Mouse (Mus musculus): ENCODE measurements around the gene Mettl11b. TPM values are rescaled to one million over a fixed set of nuclear protein-coding genes. Genes with fewer than 3 reads are reported as not detected.

Gene Mettl11b
- total and polyA plus RNA-seq, 3 experiments: 0.53 to 3.4 (median 2.3) TPM

- no peaks in the 10 kb centered on the region for H3K4me1 ChIP-seq (ENCODE audit: control insufficient read depth, insufficient read depth, low read length)
- WGBS: 75% methylated on average over 3 of the region's 3 CpGs
- TF ChIP-seq POLR2A (IDR thresholded peaks at IDR 0.05; ENCODE audit: insufficient read depth, low read depth, low read length) (no peak), CTCF (IDR thresholded peaks at IDR 0.05) (no peak), EP300 (IDR thresholded peaks at IDR 0.05; ENCODE audit: insufficient read depth, low read depth, low read length) (no peak)
- peaks cover 2% of the 10 kb centered on the region; the same call in 1 of the 2 replicates for H3K27me3 ChIP-seq (ENCODE audit: control insufficient read depth, insufficient read depth, low read length)
- intact Hi-C loops (cut with DNase I): no loop called here
- no peak overlapping the region for H3K4me3 ChIP-seq
- H3K79me2 ChIP-seq (replicated peaks; ENCODE audit: control insufficient read depth, insufficient read depth, low read length): peaks cover 1% of the 10 kb centered on the region; the same call in 1 of the 2 replicates
- no peak overlapping the region for H3K9ac ChIP-seq (ENCODE audit: low read depth, low read length)
- DNase-seq: no peak
- no peaks in the 10 kb centered on the region for H3K36me3 ChIP-seq (ENCODE audit: control insufficient read depth, insufficient read depth, low read length)
- no peak overlapping the region for H3K27ac ChIP-seq
These were observed 42.9 kb downstream of the Mettl11b start for GRCm38 (mm10) chr1:163682127-163682526.

- H3K36me3 ChIP-seq (ENCODE audit: control insufficient read depth, insufficient read depth, low read length): no peaks in the 10 kb centered on the region
- H3K4me3 ChIP-seq: no peak overlapping the region
- TF ChIP-seq EP300 (IDR thresholded peaks at IDR 0.05; ENCODE audit: insufficient read depth, low read depth, low read length) (no peak), CTCF (IDR thresholded peaks at IDR 0.05) (no peak), POLR2A (IDR thresholded peaks at IDR 0.05; ENCODE audit: insufficient read depth, low read depth, low read length) (no peak)
- H3K4me1 ChIP-seq (ENCODE audit: control insufficient read depth, insufficient read depth, low read length): no peaks in the 10 kb centered on the region
- 69% methylated on average over 3 of the region's 3 CpGs for WGBS
- H3K9ac ChIP-seq (ENCODE audit: low read depth, low read length): no peak overlapping the region
- H3K27ac ChIP-seq: no peak overlapping the region
- no peaks in the 10 kb centered on the region for H3K27me3 ChIP-seq (ENCODE audit: control insufficient read depth, insufficient read depth, low read length)
- no peak for DNase-seq
- H3K79me2 ChIP-seq (replicated peaks; ENCODE audit: control insufficient read depth, insufficient read depth, low read length): no peaks in the 10 kb centered on the region
- intact Hi-C loops (cut with DNase I): no loop called here
These were observed 52.2 kb downstream of the Mettl11b start for GRCm38 (mm10) chr1:163672866-163673265.

GRCm38 (mm10) chr1:163671326-163671725 is 53.7 kb downstream of the Mettl11b start:
- no peak for DNase-seq
- intact Hi-C loops (cut with DNase I): no loop called here
- 66% methylated on average over 4 of the region's 4 CpGs for WGBS

GRCm38 (mm10) chr1:163670702-163671101 is 54.3 kb downstream of the Mettl11b start:
- Histone ChIP-seq H3K27ac (no peak overlapping the region), H3K79me2 (replicated peaks; ENCODE audit: control insufficient read depth, insufficient read depth, low read length) (no peaks in the 10 kb centered on the region), H3K4me1 (ENCODE audit: control insufficient read depth, insufficient read depth, low read length) (no peaks in the 10 kb centered on the region), H3K9ac (ENCODE audit: low read depth, low read length) (no peak overlapping the region), H3K27me3 (ENCODE audit: control insufficient read depth, insufficient read depth, low read length) (no peaks in the 10 kb centered on the region), H3K36me3 (ENCODE audit: control insufficient read depth, insufficient read depth, low read length) (no peaks in the 10 kb centered on the region), H3K4me3 (no peak overlapping the region)
- DNase-seq: no peak
- WGBS: 44% methylated on average over 4 of the region's 4 CpGs
- intact Hi-C loops (cut with DNase I): no loop called here
- no peak for TF ChIP-seq EP300 (IDR thresholded peaks at IDR 0.05; ENCODE audit: insufficient read depth, low read depth, low read length)
- TF ChIP-seq CTCF (IDR thresholded peaks at IDR 0.05): no peak
- TF ChIP-seq POLR2A (IDR thresholded peaks at IDR 0.05; ENCODE audit: insufficient read depth, low read depth, low read length): no peak

More at GRCm38 (mm10) chr1:163671326-163671725, 53.7 kb downstream of the Mettl11b start:
- no peaks in the 10 kb centered on the region for H3K27me3 ChIP-seq (ENCODE audit: control insufficient read depth, insufficient read depth, low read length)
- TF ChIP-seq POLR2A (IDR thresholded peaks at IDR 0.05; ENCODE audit: insufficient read depth, low read depth, low read length) (no peak), CTCF (IDR thresholded peaks at IDR 0.05) (no peak), EP300 (IDR thresholded peaks at IDR 0.05; ENCODE audit: insufficient read depth, low read depth, low read length) (no peak)
- no peaks in the 10 kb centered on the region for H3K36me3 ChIP-seq (ENCODE audit: control insufficient read depth, insufficient read depth, low read length)
- no peak overlapping the region for H3K9ac ChIP-seq (ENCODE audit: low read depth, low read length)
- H3K4me3 ChIP-seq: no peak overlapping the region
- H3K27ac ChIP-seq: no peak overlapping the region
- no peaks in the 10 kb centered on the region for H3K4me1 ChIP-seq (ENCODE audit: control insufficient read depth, insufficient read depth, low read length)
- no peaks in the 10 kb centered on the region for H3K79me2 ChIP-seq (replicated peaks; ENCODE audit: control insufficient read depth, insufficient read depth, low read length)

- H3K4me3 ChIP-seq: no peak overlapping the region
- intact Hi-C loops (cut with DNase I): no loop called here
These were observed 55.1 kb downstream of the Mettl11b start for GRCm38 (mm10) chr1:163669936-163670335.

GRCm38 (mm10) chr1:163662416-163662815 is 62.6 kb downstream of the Mettl11b start:
- WGBS: 62% methylated on average over 1 of the region's 1 CpGs
- H3K4me1 ChIP-seq (ENCODE audit: control insufficient read depth, insufficient read depth, low read length): no peaks in the 10 kb centered on the region
- TF ChIP-seq CTCF (IDR thresholded peaks at IDR 0.05) (no peak), EP300 (IDR thresholded peaks at IDR 0.05; ENCODE audit: insufficient read depth, low read depth, low read length) (no peak), POLR2A (IDR thresholded peaks at IDR 0.05; ENCODE audit: insufficient read depth, low read depth, low read length) (no peak)
- no peak overlapping the region for H3K9ac ChIP-seq (ENCODE audit: low read depth, low read length)
- intact Hi-C loops (cut with DNase I): no loop called here
- no peaks in the 10 kb centered on the region for H3K27me3 ChIP-seq (ENCODE audit: control insufficient read depth, insufficient read depth, low read length)
- no peak overlapping the region for H3K27ac ChIP-seq
- H3K36me3 ChIP-seq (ENCODE audit: control insufficient read depth, insufficient read depth, low read length): no peaks in the 10 kb centered on the region
- H3K79me2 ChIP-seq (replicated peaks; ENCODE audit: control insufficient read depth, insufficient read depth, low read length): no peaks in the 10 kb centered on the region
- no peak overlapping the region for H3K4me3 ChIP-seq
- DNase-seq: no peak

More at GRCm38 (mm10) chr1:163669936-163670335, 55.1 kb downstream of the Mettl11b start:
- WGBS: 90% methylated on average over 4 of the region's 4 CpGs
- H3K27me3 ChIP-seq (ENCODE audit: control insufficient read depth, insufficient read depth, low read length): no peaks in the 10 kb centered on the region
- H3K9ac ChIP-seq (ENCODE audit: low read depth, low read length): no peak overlapping the region
- no peaks in the 10 kb centered on the region for H3K79me2 ChIP-seq (replicated peaks; ENCODE audit: control insufficient read depth, insufficient read depth, low read length)
- TF ChIP-seq POLR2A (IDR thresholded peaks at IDR 0.05; ENCODE audit: insufficient read depth, low read depth, low read length) (no peak), CTCF (IDR thresholded peaks at IDR 0.05) (no peak), EP300 (IDR thresholded peaks at IDR 0.05; ENCODE audit: insufficient read depth, low read depth, low read length) (no peak)
- no peaks in the 10 kb centered on the region for H3K36me3 ChIP-seq (ENCODE audit: control insufficient read depth, insufficient read depth, low read length)
- DNase-seq: no peak
- H3K4me1 ChIP-seq (ENCODE audit: control insufficient read depth, insufficient read depth, low read length): no peaks in the 10 kb centered on the region
- no peak overlapping the region for H3K27ac ChIP-seq

All from heart, adult 2 months (tissue).